Mouse (Mus musculus) liver, embryonic 14.5 days (tissue): ENCODE data around the gene Fyn. TPM values are rescaled to one million over a fixed set of nuclear protein-coding genes. Genes with fewer than 3 reads are reported as not detected.

Experiments used
- ATAC-seq: fragments of 200-750 bp; cut with Nextera tagmentation; 2 replicates; pipeline ENCODE4 v1.8.0; 2017; ENCODE audit warnings: moderate number of reproducible peaks, mild to moderate bottlenecking, moderate library complexity; ENCODE audit not compliant: insufficient read depth
- DNase-seq, 3 experiments: peaks; one replicate each; pipeline ENCODE4 v3.0.0-alpha.2; 2012 to 2013; ENCODE audit warnings: low read depth in 3 of 3, low spot score in 3 of 3
- H3K27ac ChIP-seq: fragments of 300-500 bp; sonication (generic); 2 replicates; pipeline ENCODE4 v1.5.1; 2014; ENCODE audit warnings: moderate library complexity, mild to moderate bottlenecking, control low read depth, inconsistent platforms
- H3K27me3 ChIP-seq: fragments of 300-500 bp; sonication (generic); 2 replicates; pipeline ENCODE4 v1.6.1; 2014; ENCODE audit warnings: mild to moderate bottlenecking, low read length, moderate library complexity; ENCODE audit not compliant: control insufficient read depth, insufficient read depth
- H3K36me3 ChIP-seq: fragments of 300-500 bp; sonication (generic); replicated peaks from 2 replicates; pipeline ENCODE4 v1.6.1; 2014; ENCODE audit warnings: low read depth; ENCODE audit not compliant: control insufficient read depth, insufficient read depth
- H3K4me1 ChIP-seq, 2 experiments: fragments of 200-500 bp in 1 of 2; fragments of 300-500 bp in 1 of 2; sonication (generic) in 1 of 2; replicated peaks; 2 replicates each; pipeline ENCODE4 v1.6.1; 2012 to 2014; ENCODE audit warnings: antibody characterized with exemption in 1 of 2, inconsistent platforms in 1 of 2, low read length in 1 of 2; ENCODE audit not compliant: control insufficient read depth in 2 of 2, insufficient read depth in 2 of 2
- H3K4me2 ChIP-seq: fragments of 300-500 bp; sonication (generic); 2 replicates; pipeline ENCODE4 v1.6.1; 2014; ENCODE audit warnings: low read depth, mild to moderate bottlenecking, control low read depth, moderate library complexity
- H3K4me3 ChIP-seq, 2 experiments: fragments of 200-500 bp in 1 of 2; fragments of 300-500 bp in 1 of 2; sonication (generic) in 1 of 2; 2 replicates each; pipeline ENCODE4 v1.5.1; 2012 to 2014; ENCODE audit warnings: low read depth in 2 of 2, low read length in 2 of 2, mild to moderate bottlenecking in 2 of 2, control low read depth in 1 of 2, inconsistent platforms in 1 of 2, moderate library complexity in 1 of 2; ENCODE audit not compliant: insufficient read depth in 1 of 2
- H3K9ac ChIP-seq: fragments of 300-500 bp; sonication (generic); replicated peaks from 2 replicates; pipeline ENCODE4 v1.6.1; 2014; ENCODE audit warnings: mild to moderate bottlenecking, control low read depth, moderate library complexity
- H3K9me3 ChIP-seq: fragments of 300-500 bp; sonication (generic); 2 replicates; pipeline ENCODE4 v1.6.1; 2016; ENCODE audit warnings: low read length, mixed read lengths; ENCODE audit not compliant: control insufficient read depth
- CTCF ChIP-seq: IDR thresholded peaks from 2 replicates; pipeline ENCODE4 v1.5.1; 2016; ENCODE audit warnings: antibody characterized with exemption, low read depth, control low read depth
- EP300 ChIP-seq: IDR thresholded peaks from 2 replicates; pipeline ENCODE4 v1.6.1; 2016; ENCODE audit warnings: antibody characterized with exemption, low read depth
- WGBS: fragments of 180-500 bp; shearing (Covaris S2); extraction: QIAGEN DNeasy Blood & Tissue Kit; methylation state at CpG from one replicate; pipeline ENCODE4 v1.1.7; 2014; ENCODE audit not compliant: insufficient replicate concordance; 5-methylcytosine and 5-hydroxymethylcytosine counted together
- polyA plus RNA-seq, 2 experiments: library from polyadenylated mRNA; depleted of rRNA in 1 of 2; stranded (reverse) in 1 of 2; unstranded in 1 of 2; fragments of >200 nt; fragmentation: Nextera tagmentation in 1 of 2; extraction: Ambion mirVana in 1 of 2; gene quantifications; 2 replicates each; pipeline versions ENCODE4 v1.2.1 to v1.2.3; 2012 to 2014

The Fyn gene
- polyA plus RNA-seq, 2 experiments = 8.2 to 9.8 TPM

GRCm38 (mm10) chr10:39498641-39499040 lies 130.0 kb downstream of the Fyn start:
- Histone ChIP-seq H3K9ac (no peak overlapping the region), H3K27me3 (no peaks in the 10 kb centered on the region), H3K27ac (no peak overlapping the region), H3K4me3 (no peak overlapping the region), H3K4me2 (no peak overlapping the region), H3K9me3 (no peaks in the 10 kb centered on the region), H3K36me3 (no peaks in the 10 kb centered on the region), H3K4me1 (no peaks in the 10 kb centered on the region)
- WGBS = 61% methylated on average over 7 of the region's 7 CpGs
- DNase-seq = no peak
- ATAC-seq = no peak
- no peak for TF ChIP-seq CTCF

GRCm38 (mm10) chr10:39501571-39501970 lies 132.9 kb downstream of the Fyn start:
- no peak for TF ChIP-seq CTCF
- TF ChIP-seq EP300 = no peak
- DNase-seq (no peak), ATAC-seq (no peak)
- no peak overlapping the region for H3K4me3 ChIP-seq
- H3K9me3 ChIP-seq = no peaks in the 10 kb centered on the region
- H3K27me3 ChIP-seq = no peaks in the 10 kb centered on the region
- H3K36me3 ChIP-seq = no peaks in the 10 kb centered on the region
- no peak overlapping the region for H3K9ac ChIP-seq
- no peaks in the 10 kb centered on the region for H3K4me1 ChIP-seq
- no peak overlapping the region for H3K27ac ChIP-seq
- no peak overlapping the region for H3K4me2 ChIP-seq
- WGBS = 65% methylated on average over 10 of the region's 10 CpGs

GRCm38 (mm10) chr10:39501977-39502706 lies 133.5 kb downstream of the Fyn start:
- no peak overlapping the region for H3K27ac ChIP-seq
- DNase-seq (no peak), ATAC-seq (no peak)
- WGBS = 74% methylated on average over 13 of the region's 13 CpGs
- no peaks in the 10 kb centered on the region for H3K9me3 ChIP-seq
- H3K4me2 ChIP-seq = no peak overlapping the region
- H3K9ac ChIP-seq = no peak overlapping the region
- H3K36me3 ChIP-seq = no peaks in the 10 kb centered on the region
- TF ChIP-seq CTCF = no peak
- no peak for TF ChIP-seq EP300
- H3K4me1 ChIP-seq = no peaks in the 10 kb centered on the region
- H3K4me3 ChIP-seq = no peak overlapping the region
- H3K27me3 ChIP-seq = no peaks in the 10 kb centered on the region

GRCm38 (mm10) chr10:39503331-39503730 lies 134.7 kb downstream of the Fyn start:
- H3K9ac ChIP-seq = no peak overlapping the region
- no peak for ATAC-seq
- no peak overlapping the region for H3K4me3 ChIP-seq
- no peak overlapping the region for H3K4me2 ChIP-seq
- TF ChIP-seq EP300 (no peak), CTCF (no peak)
- H3K4me1 ChIP-seq = no peaks in the 10 kb centered on the region
- H3K36me3 ChIP-seq = no peaks in the 10 kb centered on the region
- DNase-seq = no peak
- no peak overlapping the region for H3K27ac ChIP-seq
- H3K9me3 ChIP-seq = no peaks in the 10 kb centered on the region
- H3K27me3 ChIP-seq = no peaks in the 10 kb centered on the region
- WGBS = 69% methylated on average over 5 of the region's 5 CpGs

GRCm38 (mm10) chr10:39505007-39505406 lies 136.4 kb downstream of the Fyn start:
- H3K4me2 ChIP-seq = no peak overlapping the region
- H3K4me1 ChIP-seq = no peaks in the 10 kb centered on the region
- H3K9ac ChIP-seq = no peak overlapping the region
- no peak overlapping the region for H3K27ac ChIP-seq
- no peaks in the 10 kb centered on the region for H3K9me3 ChIP-seq
- no peaks in the 10 kb centered on the region for H3K36me3 ChIP-seq
- H3K27me3 ChIP-seq = no peaks in the 10 kb centered on the region
- TF ChIP-seq CTCF (no peak), EP300 (no peak)
- no peak for DNase-seq
- ATAC-seq = no peak
- H3K4me3 ChIP-seq = no peak overlapping the region
- 64% methylated on average over 9 of the region's 9 CpGs for WGBS
